Mouse (Mus musculus) stomach, postnatal 0 days (tissue): Measurements from ENCODE around the gene Padi6.

ENCODE experiments used
- CTCF ChIP-seq: IDR thresholded peaks from 2 replicates; pipeline ENCODE4 v1.5.1; 2016; ENCODE audit warnings: antibody characterized with exemption, low read depth, mild to moderate bottlenecking, moderate library complexity
- EP300 ChIP-seq: optimal IDR thresholded peaks from 2 replicates; pipeline ENCODE3; 2016; ENCODE audit warnings: antibody characterized with exemption

DNA sequence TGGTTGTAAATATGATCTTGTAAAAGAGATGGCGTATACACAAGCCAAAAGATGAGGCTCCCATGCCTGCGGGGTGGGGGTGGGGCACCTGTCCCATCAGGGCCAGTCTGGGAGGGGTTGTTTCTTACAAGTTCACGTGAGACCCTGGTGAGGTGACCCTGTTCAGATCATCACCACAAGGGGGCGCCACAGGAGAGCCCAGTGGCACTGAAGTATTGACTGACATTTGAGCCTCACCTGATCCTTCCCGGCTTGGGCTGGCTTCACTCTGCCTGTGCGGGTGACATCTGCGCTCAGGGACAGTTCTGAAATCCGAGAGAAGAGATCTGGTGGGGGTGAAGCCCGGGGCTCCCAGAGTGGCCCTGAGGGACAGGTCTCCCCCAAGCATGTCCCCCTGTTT lies 20.7 kb upstream of the Padi6 start:
- TF ChIP-seq CTCF (peak; percentile 76), EP300 (no peak)
